Mouse (Mus musculus) regulatory T cell (primary cell): ENCODE data around the gene Pnmal2.

Source experiments
- in situ Hi-C: fragments of 300-600 bp; cut with MboI, MseI; formaldehyde crosslinking; loops from one replicate; pipeline ENCODE4 v1.15.1; 2025; ENCODE audit warnings: high pct_unique_total_duplicates

Gene Pnmal2

GRCm38 (mm10) chr7:16944061-16944807 is at the start of gene Pnmal2:
TSS of gene Pnmal2 (plus strand) at chr7:16944682.
- in situ Hi-C loops: no loop called here

GRCm38 (mm10) chr7:16895000-16895399 is 49.5 kb upstream of the Pnmal2 start:
- in situ Hi-C loops: no loop called here

GRCm38 (mm10) chr7:16895511-16895910 is 49.0 kb upstream of the Pnmal2 start:
- in situ Hi-C loops: no loop called here

- in situ Hi-C loops: no loop called here
Observed at GRCm38 (mm10) chr7:16900526-16900925, 44.0 kb upstream of the Pnmal2 start.

- in situ Hi-C loops: no loop called here
Observed at GRCm38 (mm10) chr7:16903439-16903955, 41.0 kb upstream of the Pnmal2 start.

GRCm38 (mm10) chr7:16904120-16904675 is 40.3 kb upstream of the Pnmal2 start:
- in situ Hi-C loops: no loop called here

GRCm38 (mm10) chr7:16905491-16906021 is 38.9 kb upstream of the Pnmal2 start:
- in situ Hi-C loops: no loop called here

- in situ Hi-C loops: no loop called here
Observed at GRCm38 (mm10) chr7:16906281-16906680, 38.2 kb upstream of the Pnmal2 start, which contains the start of gene Ptgir. TSS of gene Ptgir (plus strand) at chr7:16906490.

GRCm38 (mm10) chr7:16906889-16907559 is 37.5 kb upstream of the Pnmal2 start:
- in situ Hi-C loops: no loop called here

- in situ Hi-C loops: no loop called here
Observed at GRCm38 (mm10) chr7:16907842-16908241, 36.6 kb upstream of the Pnmal2 start.

GRCm38 (mm10) chr7:16908367-16908766 is 36.1 kb upstream of the Pnmal2 start:
- in situ Hi-C loops: no loop called here

GRCm38 (mm10) chr7:16908859-16909258 is 35.6 kb upstream of the Pnmal2 start:
- in situ Hi-C loops: no loop called here

GRCm38 (mm10) chr7:16909909-16910308 is 34.6 kb upstream of the Pnmal2 start:
- in situ Hi-C loops: no loop called here

- in situ Hi-C loops: no loop called here
Observed at GRCm38 (mm10) chr7:16911904-16912303, 32.6 kb upstream of the Pnmal2 start.

- in situ Hi-C loops: no loop called here
Observed at GRCm38 (mm10) chr7:16912360-16912759, 32.1 kb upstream of the Pnmal2 start.

GRCm38 (mm10) chr7:16913806-16914452 is 30.6 kb upstream of the Pnmal2 start:
- in situ Hi-C loops: no loop called here

GRCm38 (mm10) chr7:16914453-16915343 is 29.8 kb upstream of the Pnmal2 start:
- in situ Hi-C loops: no loop called here

GRCm38 (mm10) chr7:16915461-16916340 is 28.8 kb upstream of the Pnmal2 start:
- in situ Hi-C loops: no loop called here

GRCm38 (mm10) chr7:16916342-16917265 is 27.9 kb upstream of the Pnmal2 start:
- in situ Hi-C loops: no loop called here
